Mouse (Mus musculus) testis, postnatal 14 days (tissue): Measurements from ENCODE around the gene Mapkap1.

ENCODE experiments used
- DNase-seq: peaks from one replicate; pipeline ENCODE4 v3.0.0; 2021; ENCODE audit warnings: low spot score

Gene Mapkap1

GRCm38 (mm10) chr2:34588546-34588945, 182.0 kb downstream of the Mapkap1 start:
- no peak for DNase-seq

DNA sequence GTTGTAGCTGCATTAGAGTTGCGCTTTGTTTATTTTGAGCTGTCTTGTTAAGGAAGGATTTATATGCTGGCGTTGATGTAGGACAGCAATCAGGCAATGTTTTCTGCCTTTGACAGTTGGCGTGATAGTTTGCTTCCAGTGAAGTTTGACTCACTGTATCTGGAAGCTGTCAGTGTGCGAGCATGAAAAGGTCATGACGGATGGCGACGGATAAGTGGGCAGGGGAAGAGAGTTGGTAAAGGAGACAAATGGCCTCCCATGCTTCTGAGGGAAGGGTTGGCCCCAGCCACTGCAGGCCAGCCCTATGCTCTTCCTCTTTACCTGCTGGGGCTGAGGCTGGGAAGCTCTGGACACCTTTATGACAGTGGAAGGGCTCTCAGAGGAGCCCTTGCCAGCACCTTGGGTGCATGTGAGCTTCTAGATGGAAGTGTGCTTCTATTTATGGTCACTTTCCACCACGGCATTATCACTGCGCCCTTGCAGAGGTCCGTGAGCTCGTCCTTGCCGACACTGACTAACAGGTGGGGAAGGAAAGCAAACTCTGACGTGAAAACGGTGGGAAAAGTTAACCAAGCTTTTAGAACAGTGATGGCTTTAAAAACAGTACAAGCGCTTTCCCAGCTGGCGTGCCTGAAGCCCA, 185.3 kb downstream of the Mapkap1 start:
- DNase-seq = no peak

- DNase-seq = no peak
Measured at GRCm38 (mm10) chr2:34592361-34592960, 185.9 kb downstream of the Mapkap1 start.

DNA sequence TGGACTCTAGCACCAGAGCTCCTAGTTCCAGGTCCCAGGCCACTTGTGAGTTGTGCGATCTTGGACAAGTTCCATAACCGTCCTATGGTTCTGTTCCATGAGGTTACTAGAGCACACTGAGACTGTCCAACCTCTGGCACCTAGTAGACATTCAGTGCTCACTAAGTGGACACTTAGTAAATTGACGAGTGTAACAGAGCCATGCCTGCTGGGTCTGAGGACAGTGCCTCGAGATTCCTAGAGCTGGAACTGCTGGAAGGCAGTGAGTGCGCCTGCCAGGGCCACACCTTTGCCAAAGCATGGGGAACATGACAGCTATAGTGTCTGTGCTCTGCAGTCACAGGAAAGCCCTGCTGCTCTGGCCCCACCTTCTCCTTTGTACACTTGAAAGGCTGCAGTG, 187.4 kb downstream of the Mapkap1 start:
- no peak for DNase-seq

DNA sequence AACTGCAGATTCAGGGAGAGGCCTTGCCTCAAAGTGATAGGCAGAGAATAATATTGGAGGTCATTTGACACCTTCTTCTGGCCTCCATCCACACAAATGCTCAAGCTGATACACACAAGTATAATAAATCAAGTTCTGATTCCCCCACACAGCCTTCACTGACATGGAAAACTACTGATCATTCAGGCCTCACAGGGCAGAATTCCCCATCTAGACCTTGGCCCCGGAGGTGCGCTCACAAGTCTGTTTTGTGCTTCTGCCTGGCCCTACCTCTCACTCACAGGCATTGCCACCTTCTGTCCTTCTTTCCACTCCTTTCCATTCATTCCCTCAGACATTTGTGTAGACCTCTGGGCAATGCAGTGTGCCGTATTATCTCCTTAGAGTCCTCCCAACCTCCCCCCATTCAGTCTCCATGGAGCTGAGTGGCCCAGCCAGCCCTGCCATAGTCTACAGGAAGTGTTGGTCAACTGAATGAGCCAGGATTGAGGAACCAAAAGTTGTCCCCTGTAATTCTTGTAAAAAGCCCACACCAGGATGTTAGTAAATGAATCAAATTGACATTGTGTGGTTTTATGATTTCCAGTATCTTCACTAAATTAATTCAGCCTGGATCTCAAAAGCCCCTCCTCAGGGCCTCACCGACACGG, 193.2 kb downstream of the Mapkap1 start:
- DNase-seq = no peak

DNA sequence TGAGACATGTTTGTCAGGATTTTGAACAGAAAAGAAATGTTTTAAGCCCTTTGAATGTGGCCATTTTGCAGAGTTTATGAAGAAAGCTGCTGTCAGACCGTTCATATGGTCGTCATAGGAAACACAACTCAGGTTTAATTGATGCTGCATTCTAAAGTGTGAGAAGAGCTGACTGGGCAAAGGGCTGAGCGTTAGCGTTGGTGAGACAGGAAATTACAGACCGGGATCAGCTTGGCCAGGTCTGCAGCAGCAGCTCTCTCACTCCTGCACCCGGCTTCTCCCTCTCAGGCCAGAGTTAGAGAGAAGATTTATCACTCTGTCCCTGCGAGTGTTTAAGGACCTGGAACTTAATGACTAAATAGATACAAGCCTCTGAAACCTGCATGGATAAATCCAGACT, 194.2 kb downstream of the Mapkap1 start:
- no peak for DNase-seq

DNA sequence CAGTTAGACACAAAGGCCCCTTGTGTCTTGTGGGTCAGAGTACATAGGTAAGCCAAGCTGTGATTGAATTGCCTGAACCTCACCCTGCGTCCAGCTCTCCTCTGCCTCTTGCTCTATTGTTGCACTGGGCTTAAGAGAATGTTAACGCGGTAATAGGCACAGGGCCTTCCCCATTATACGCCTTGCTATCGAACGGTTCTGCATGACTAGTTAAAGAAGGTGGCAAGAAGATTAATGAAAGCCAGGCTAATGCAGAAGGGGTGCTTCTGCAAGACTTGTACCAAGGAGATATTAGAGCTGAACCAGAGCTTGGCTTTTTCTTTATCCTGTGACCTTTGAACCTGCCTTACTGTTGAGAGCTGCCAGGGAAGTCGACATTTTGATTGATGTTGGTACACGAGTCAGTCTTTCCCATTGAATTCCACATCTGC, 195.6 kb downstream of the Mapkap1 start:
- DNase-seq = no peak

- DNase-seq = no peak
Measured at GRCm38 (mm10) chr2:34602896-34603295, 196.3 kb downstream of the Mapkap1 start.

DNA sequence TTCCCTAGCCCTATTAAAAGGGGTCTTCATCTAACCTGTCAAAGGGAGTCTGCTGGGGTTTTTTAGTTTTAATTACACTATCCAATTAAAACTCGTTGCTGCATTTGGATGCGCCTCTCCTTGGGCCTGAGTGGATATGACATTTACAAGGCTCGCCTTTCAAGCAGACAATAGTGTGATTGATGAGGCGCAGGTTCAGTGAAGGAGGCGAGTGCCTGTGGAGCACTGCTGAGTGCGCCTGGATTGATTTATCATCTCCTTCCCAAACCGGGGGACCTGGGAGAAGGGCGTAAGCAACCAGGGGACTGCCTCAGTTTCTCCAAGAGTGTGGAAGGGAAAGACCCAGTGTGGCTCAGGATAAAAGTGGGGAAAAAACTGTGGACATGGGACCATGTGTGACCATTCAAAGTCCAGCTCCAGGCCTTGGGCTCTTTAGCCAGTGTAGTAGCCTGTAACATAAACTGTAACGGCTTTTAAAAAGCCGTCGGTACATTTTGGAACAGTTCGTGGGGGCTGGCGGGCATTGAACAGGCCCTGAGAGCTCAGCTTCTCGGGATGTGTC, 197.2 kb downstream of the Mapkap1 start:
- DNase-seq = no peak

GRCm38 (mm10) chr2:34605040-34605439, 198.5 kb downstream of the Mapkap1 start:
- no peak for DNase-seq

DNA sequence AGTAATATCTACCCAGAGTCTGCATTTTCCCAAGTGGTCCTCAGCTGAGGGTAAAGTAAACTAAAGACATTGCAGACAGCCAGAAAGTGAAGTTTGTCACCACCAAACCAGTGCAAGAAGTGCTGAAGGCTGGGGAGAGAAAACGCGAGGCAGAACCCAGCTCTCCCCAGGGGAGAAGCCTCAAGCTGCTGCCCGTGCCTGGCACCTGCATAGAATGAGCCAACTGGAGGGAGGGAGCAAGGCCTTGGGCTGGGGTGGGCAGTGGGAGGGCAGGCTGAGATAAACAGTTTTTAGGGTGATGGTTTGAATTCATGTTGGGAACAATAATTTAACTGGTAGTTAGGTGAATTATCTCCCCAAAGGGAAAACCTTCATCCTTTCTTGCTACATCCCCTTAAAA, 202.3 kb downstream of the Mapkap1 start:
- no peak for DNase-seq

DNA sequence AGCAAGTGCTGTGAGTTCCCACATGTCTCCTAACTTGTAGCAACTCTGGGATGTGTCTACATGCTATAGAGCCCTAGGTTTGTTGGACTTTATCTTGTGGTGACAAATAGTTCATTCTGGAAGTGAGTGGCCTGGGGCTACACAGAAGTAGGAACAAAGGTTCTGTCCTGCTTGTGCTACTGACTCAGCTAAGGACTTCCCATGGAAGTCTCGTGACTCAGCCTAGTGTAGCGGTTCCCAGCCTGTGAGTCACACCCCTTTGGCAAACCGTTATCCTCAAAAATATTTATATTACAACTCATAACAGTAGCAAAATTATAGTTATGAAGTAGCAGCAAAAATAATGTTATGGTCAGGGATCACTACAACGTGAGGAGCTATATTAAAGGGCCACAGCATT, 202.9 kb downstream of the Mapkap1 start:
- DNase-seq = no peak

GRCm38 (mm10) chr2:34620778-34621415, 214.3 kb downstream of the Mapkap1 start:
- DNase-seq = no peak

DNA sequence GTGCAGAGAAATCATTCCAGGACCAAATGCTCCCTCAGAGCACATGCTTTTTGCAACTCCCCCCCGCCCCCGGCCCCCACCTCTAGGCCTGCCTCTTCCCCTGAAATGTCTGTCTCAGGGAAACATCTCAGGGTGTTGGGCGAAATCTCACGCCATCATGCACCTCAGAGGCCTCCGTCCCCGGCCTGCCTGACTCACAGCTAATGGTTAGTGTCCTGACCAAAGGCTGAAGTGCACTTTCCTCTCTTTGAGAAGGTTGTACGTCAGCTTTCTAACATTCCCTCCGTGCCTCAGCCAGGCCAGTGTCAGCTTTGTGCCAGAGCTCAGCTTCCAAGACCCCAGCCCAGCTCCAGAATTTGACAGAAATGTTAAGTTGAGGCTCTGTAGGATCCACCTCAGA, 214.9 kb downstream of the Mapkap1 start:
- DNase-seq = no peak

DNA sequence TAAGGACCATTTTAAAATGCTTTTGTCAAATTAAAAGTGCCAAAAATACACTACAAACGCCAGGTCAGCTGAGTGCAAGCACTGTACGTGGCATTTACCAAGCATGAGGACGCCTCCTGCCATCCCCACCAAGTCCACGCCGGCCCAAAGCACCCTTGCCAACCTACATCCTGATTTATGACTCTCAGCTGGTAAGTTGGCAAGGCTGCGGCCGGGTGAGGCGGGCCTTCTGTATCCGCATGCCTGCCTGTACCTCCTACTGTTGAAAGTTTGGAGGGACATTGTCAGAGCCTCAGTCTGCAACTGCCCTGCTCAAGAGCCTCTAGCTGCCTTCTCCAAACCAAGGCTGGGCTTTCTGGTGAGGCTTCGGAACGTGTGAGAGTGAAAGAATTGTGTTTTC, 215.9 kb downstream of the Mapkap1 start:
- no peak for DNase-seq

- DNase-seq = no peak
Measured at GRCm38 (mm10) chr2:34623181-34623580, 216.6 kb downstream of the Mapkap1 start.

DNA sequence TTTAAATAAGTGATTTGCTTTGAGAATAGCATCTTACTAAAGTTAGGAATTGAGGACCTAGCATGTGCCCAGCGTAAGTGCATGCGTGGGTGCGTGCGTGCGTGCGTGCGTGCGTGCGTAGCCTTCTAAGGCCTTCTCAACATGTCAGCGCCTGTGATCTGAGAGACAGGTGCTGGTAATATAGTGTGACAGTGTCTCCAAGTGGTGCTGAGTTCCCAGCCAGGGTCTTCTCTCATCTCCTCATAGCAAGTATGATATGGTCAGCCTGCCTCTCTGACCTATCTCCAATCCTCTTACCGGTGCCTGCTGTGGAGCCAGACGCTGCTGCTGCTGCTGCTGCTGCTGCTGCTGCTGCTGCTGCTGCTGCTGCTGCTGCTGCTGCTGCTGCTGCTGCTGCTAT, 217.5 kb downstream of the Mapkap1 start:
- DNase-seq = no peak

DNA sequence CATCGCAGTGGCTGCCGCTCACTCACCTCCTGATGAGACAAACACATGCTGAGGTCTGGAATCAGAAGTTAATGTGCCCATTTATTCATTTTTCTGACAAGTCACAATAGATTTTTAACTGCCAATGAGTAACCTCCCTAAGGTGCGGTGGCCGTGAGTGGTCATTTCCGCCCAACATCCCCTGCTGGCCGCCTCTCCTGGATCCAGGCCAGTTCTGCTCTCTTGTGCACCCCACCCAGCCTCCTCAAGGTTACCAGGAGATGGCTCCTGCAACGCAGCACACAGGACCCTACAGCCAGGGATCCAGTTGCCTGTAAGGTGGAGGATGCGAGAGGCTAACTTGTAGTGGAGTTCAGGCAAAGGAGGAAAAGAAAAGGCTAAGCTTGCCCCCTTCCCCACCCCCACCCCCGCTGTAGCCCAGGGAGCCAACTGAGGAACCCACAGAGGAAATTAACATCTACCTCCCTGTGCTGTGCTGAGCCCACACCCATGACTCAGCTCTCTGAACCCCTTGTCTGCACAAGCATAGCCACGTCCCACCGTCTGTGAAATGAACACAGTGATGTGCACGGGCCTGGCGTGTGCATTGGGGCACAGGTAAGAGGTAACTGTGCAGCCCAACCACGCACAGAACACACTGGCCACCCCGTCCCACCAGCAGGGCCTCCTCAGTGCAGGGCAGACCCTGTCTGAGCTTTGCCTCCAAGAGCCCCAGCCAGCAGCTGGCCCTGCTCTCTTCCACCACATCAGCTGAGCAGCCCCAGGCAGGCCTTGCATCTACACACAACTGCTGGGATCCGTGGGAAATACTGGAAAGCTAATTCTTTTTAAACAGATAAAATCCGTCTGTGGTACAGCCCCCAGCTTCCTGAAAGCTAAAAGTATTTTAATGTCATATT, 221.0 kb downstream of the Mapkap1 start:
- no peak for DNase-seq

DNA sequence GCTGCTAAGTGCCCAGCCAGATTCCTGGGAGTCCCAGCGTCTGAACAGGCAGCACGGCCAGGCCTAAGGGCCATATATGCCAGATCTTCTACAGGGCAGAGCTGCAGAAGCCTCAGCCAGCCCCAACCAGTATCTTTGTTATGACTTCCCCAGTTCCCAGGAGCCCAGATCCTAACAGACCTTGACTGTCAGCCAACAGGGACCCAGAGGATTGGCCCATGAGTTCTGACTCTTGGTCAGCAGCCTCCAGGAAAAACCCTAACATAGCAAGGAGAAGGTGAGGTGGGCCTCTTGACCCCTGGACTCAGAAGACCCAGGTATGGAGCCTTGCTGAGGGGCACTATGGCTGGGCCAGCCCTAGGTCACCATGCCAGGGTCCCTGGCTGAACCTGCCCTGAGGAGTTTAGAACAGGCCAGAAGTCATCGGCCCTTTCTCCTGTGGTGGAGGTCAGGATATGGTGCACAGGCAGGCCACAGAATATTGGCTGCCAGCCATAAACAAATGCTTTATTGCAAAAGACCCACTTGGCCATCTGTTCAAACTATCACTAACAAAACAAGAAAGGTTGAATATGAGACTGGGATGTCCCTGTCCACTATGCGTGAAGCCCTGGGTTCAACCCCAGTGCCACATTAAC, 222.5 kb downstream of the Mapkap1 start:
- no peak for DNase-seq

DNA sequence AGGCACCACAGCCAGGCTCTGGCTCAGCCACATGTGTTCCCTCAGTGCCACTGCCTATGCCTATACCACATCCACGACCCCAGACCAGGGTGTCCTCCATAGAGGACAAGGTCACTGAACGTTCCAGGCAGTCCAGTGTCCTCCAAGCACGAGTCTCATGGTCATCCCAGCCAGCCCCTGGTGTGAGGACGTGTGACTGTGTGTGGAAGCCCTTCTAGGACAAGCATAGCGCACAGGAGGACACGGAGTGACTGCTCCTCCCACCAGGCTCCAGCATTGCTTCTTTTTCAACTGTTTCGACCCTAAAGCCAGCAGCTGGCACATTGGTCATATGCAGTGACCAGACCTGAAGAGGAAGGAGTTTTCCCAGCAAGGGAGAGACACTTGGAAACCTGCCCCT, 223.2 kb downstream of the Mapkap1 start:
- DNase-seq = no peak

GRCm38 (mm10) chr2:34630445-34630844, 223.9 kb downstream of the Mapkap1 start:
- DNase-seq = no peak
